Mouse (Mus musculus) heart, embryonic 16.5 days (tissue): ENCODE results near the gene Mpp2. TPM values are rescaled to one million over a fixed set of nuclear protein-coding genes. Genes with fewer than 3 reads are reported as not detected.

Source experiments
- ATAC-seq: fragments of 200-750 bp; cut with Nextera tagmentation; replicated peaks from 2 replicates; pipeline ENCODE4 v1.8.0; 2017; ENCODE audit warnings: moderate number of reproducible peaks; ENCODE audit not compliant: insufficient read depth, low FRiP score; ENCODE audit errors: extremely low read depth
- H3K27ac ChIP-seq: fragments of 300-500 bp; sonication (generic); 2 replicates; pipeline ENCODE4 v1.5.1; 2014; ENCODE audit warnings: mild to moderate bottlenecking, low read length, control low read depth, moderate library complexity
- H3K27me3 ChIP-seq: fragments of 300-500 bp; sonication (generic); 2 replicates; pipeline ENCODE4 v1.6.1; 2014; ENCODE audit warnings: low read length, mixed read lengths; ENCODE audit not compliant: control insufficient read depth, insufficient read depth
- H3K36me3 ChIP-seq: fragments of 300-500 bp; sonication (generic); 2 replicates; pipeline ENCODE4 v1.6.1; 2014; ENCODE audit not compliant: control insufficient read depth, insufficient read depth
- H3K4me1 ChIP-seq: fragments of 300-500 bp; sonication (generic); 2 replicates; pipeline ENCODE4 v1.6.1; 2014; ENCODE audit warnings: low read length, mixed read lengths; ENCODE audit not compliant: control insufficient read depth, insufficient read depth
- H3K4me2 ChIP-seq: fragments of 300-500 bp; sonication (generic); 2 replicates; pipeline ENCODE4 v1.6.1; 2014; ENCODE audit warnings: low read depth, mild to moderate bottlenecking, control low read depth, low read length
- H3K4me3 ChIP-seq: fragments of 300-500 bp; sonication (generic); 2 replicates; pipeline ENCODE4 v1.5.1; 2014; ENCODE audit warnings: mild to moderate bottlenecking, control low read depth, low read length
- H3K9ac ChIP-seq: fragments of 300-500 bp; sonication (generic); 2 replicates; pipeline ENCODE4 v1.6.1; 2014; ENCODE audit warnings: low read length, control low read depth
- H3K9me3 ChIP-seq: fragments of 300-500 bp; sonication (generic); replicated peaks from 2 replicates; pipeline ENCODE4 v1.6.1; 2016; ENCODE audit warnings: low read length; ENCODE audit not compliant: control insufficient read depth
- WGBS: fragments of 180-500 bp; shearing (Covaris S2); extraction: QIAGEN DNeasy Blood & Tissue Kit; methylation state at CpG from one replicate; pipeline ENCODE4 v1.1.7; 2014; 5-methylcytosine and 5-hydroxymethylcytosine counted together
- polyA plus RNA-seq: library from polyadenylated mRNA; unstranded; fragments of >200 nt; fragmentation: Nextera tagmentation; extraction: Ambion mirVana; gene quantifications from 2 replicates; pipeline ENCODE4 v1.2.1, GENCODE M21; 2015

Mpp2 gene
- polyA plus RNA-seq, 1 experiment from 2014 or later = 6.6 TPM

DNA sequence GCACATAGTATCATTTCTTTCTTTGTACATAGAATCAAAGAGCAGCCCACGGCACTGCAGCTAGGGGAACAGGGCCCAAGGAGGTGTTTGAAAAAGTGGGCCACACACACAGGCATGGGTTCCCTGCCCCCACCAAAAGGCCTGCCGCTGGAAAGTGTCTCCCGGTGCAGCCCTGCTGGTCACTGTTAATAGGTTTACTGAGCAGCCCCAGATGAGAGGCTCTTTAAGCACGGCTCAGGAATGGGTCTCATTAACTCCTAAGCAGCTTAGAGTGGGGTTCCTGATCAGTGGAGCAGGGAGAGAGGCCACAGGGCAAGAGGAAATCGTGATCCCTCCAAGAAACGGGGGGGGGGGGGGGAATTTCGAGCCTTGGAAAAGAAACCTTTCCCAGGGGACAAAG lies 4.2 kb downstream of the Mpp2 start:
- ATAC-seq = no peak
- peaks cover 19% of the 10 kb centered on the region for H3K4me1 ChIP-seq

DNA sequence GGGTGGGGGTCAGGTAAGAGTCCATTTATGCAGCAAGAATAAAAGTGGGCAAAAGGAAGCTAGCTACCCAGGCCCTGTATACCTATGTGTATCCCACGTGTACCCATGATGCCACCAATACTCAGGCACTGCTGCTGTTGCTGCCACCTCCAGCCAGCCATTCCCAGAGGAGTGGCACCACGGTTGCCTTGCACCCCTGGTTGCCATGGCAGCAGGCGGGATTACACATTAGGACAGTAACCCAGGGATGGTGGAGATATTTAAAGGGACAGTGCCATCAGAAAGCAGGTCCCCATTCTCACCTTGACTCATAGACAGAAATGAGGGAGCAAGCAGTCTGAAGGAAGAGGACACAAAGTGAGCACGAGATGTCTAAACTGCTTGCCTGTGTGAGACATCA lies 5.1 kb downstream of the Mpp2 start:
- H3K27ac ChIP-seq = no peak overlapping the region
- H3K4me2 ChIP-seq = no peak overlapping the region
- H3K9ac ChIP-seq = no peak overlapping the region
- no peak for ATAC-seq
- 59% methylated on average over 4 of the region's 4 CpGs for WGBS
- no peaks in the 10 kb centered on the region for H3K36me3 ChIP-seq
- no peaks in the 10 kb centered on the region; the same call in 1 of the 2 replicates for H3K27me3 ChIP-seq
- no peak overlapping the region for H3K4me3 ChIP-seq
- H3K4me1 ChIP-seq = peaks cover 18% of the 10 kb centered on the region
- no peaks in the 10 kb centered on the region for H3K9me3 ChIP-seq

More for the DNA sequence above, 4.2 kb downstream of the Mpp2 start:
- Histone ChIP-seq H3K27ac (no peak overlapping the region), H3K4me2 (no peak overlapping the region), H3K36me3 (no peaks in the 10 kb centered on the region), H3K9me3 (no peaks in the 10 kb centered on the region), H3K4me3 (no peak overlapping the region), H3K27me3 (no peaks in the 10 kb centered on the region; the same call in 1 of the 2 replicates), H3K9ac (no peak overlapping the region)
- 59% methylated on average over 7 of the region's 7 CpGs for WGBS

GRCm38 (mm10) chr11:102082322-102082721 lies 6.0 kb downstream of the Mpp2 start:
- no peaks in the 10 kb centered on the region for H3K9me3 ChIP-seq
- H3K4me2 ChIP-seq = peak overlapping the region; percentile 71
- peak; percentile 81 for ATAC-seq
- peak overlapping the region; percentile 55 for H3K9ac ChIP-seq
- no peaks in the 10 kb centered on the region; the same call in 1 of the 2 replicates for H3K27me3 ChIP-seq
- peaks cover 18% of the 10 kb centered on the region for H3K4me1 ChIP-seq
- no peak overlapping the region for H3K27ac ChIP-seq
- WGBS = 2% methylated on average over 18 of the region's 18 CpGs
- no peaks in the 10 kb centered on the region for H3K36me3 ChIP-seq
- peak overlapping the region; percentile 44 for H3K4me3 ChIP-seq

GRCm38 (mm10) chr11:102073722-102074121 lies 14.6 kb downstream of the Mpp2 start:
- no peak for ATAC-seq
- Histone ChIP-seq H3K4me2 (no peak overlapping the region), H3K4me1 (peaks cover 4% of the 10 kb centered on the region), H3K9me3 (no peaks in the 10 kb centered on the region), H3K9ac (no peak overlapping the region), H3K27me3 (no peaks in the 10 kb centered on the region), H3K27ac (no peak overlapping the region), H3K4me3 (no peak overlapping the region), H3K36me3 (no peaks in the 10 kb centered on the region)
- 82% methylated on average over 14 of the region's 14 CpGs for whole genome bisulfite sequencing

GRCm38 (mm10) chr11:102072729-102073128 lies 15.6 kb downstream of the Mpp2 start:
- H3K4me2 ChIP-seq = no peak overlapping the region
- H3K4me3 ChIP-seq = no peak overlapping the region
- H3K9ac ChIP-seq = no peak overlapping the region
- no peaks in the 10 kb centered on the region for H3K9me3 ChIP-seq
- no peak overlapping the region for H3K27ac ChIP-seq
- no peaks in the 10 kb centered on the region for H3K27me3 ChIP-seq
- no peak for ATAC-seq
- peaks cover 4% of the 10 kb centered on the region for H3K4me1 ChIP-seq
- WGBS = 80% methylated on average over 5 of the region's 5 CpGs
- H3K36me3 ChIP-seq = no peaks in the 10 kb centered on the region

DNA sequence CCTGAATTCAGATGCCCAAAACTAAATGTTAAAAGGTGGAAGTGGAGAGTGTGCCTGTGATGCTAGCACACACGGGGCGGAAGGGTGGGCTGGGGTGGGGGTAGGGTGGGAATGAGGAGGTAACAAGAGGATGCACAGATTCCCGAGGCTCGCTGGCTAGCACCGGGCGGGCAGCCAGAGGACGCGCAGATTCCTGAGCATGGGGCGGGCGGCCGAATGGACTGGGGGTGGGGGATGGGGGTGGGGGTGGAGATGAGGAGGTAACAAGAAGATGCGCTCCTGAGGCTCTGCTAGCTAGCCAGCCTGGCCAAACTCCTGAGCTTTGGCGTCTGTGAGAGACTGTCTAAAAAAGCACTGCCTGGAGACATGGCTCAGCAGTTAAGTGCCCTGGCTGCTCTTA lies 17.9 kb downstream of the Mpp2 start:
- Histone ChIP-seq H3K36me3 (no peaks in the 10 kb centered on the region), H3K9me3 (no peaks in the 10 kb centered on the region), H3K4me3 (peak overlapping the region; percentile 21; the same call in 1 of the 2 replicates), H3K9ac (no peak overlapping the region), H3K4me2 (peak overlapping the region; percentile 57), H3K27ac (no peak overlapping the region), H3K4me1 (peaks cover 4% of the 10 kb centered on the region), H3K27me3 (no peaks in the 10 kb centered on the region)
- peak; percentile 37; the same call in 1 of the 2 replicates for ATAC-seq
- WGBS = 2% methylated on average over 13 of the region's 13 CpGs

- H3K27me3 ChIP-seq = no peaks in the 10 kb centered on the region
- H3K4me3 ChIP-seq = no peak overlapping the region
- no peak overlapping the region for H3K4me2 ChIP-seq
- no peaks in the 10 kb centered on the region for H3K36me3 ChIP-seq
- peaks cover 4% of the 10 kb centered on the region for H3K4me1 ChIP-seq
- no peaks in the 10 kb centered on the region for H3K9me3 ChIP-seq
- WGBS = 65% methylated on average over 11 of the region's 11 CpGs
- ATAC-seq = no peak
- no peak overlapping the region for H3K9ac ChIP-seq
- no peak overlapping the region for H3K27ac ChIP-seq
Measured at GRCm38 (mm10) chr11:102069633-102070032, 18.7 kb downstream of the Mpp2 start.

GRCm38 (mm10) chr11:102068969-102069368 lies 19.3 kb downstream of the Mpp2 start:
- 64% methylated on average over 2 of the region's 2 CpGs for WGBS
- Histone ChIP-seq H3K4me2 (no peak overlapping the region), H3K27me3 (no peaks in the 10 kb centered on the region), H3K9me3 (no peaks in the 10 kb centered on the region), H3K36me3 (no peaks in the 10 kb centered on the region), H3K27ac (no peak overlapping the region), H3K9ac (no peak overlapping the region), H3K4me1 (peaks cover 4% of the 10 kb centered on the region), H3K4me3 (no peak overlapping the region)
- no peak for ATAC-seq

DNA sequence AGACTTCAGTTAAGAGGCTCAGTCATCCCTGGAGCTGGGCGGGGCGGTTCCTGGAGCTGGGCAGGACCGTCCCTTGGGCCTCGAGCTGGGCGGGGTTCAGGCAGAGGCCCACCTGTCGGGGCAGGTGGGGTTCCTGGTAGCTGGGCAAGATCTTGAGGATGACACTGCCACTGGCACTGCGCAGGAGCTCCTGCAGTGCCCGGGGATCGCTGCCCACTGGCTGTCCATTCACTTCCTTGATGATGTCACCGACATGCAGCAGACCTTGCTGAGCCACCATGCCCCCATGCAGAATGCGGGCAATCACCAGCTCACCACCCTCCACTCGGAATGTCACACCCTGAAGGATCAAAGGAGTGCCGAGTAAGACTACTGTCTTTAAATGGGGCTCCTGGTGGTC lies 25.2 kb downstream of the Mpp2 start:
- Histone ChIP-seq H3K9ac (no peak overlapping the region), H3K36me3 (no peaks in the 10 kb centered on the region), H3K4me1 (peaks cover 4% of the 10 kb centered on the region; the same call in 1 of the 2 replicates), H3K9me3 (no peaks in the 10 kb centered on the region), H3K4me2 (no peak overlapping the region), H3K4me3 (no peak overlapping the region), H3K27ac (no peak overlapping the region), H3K27me3 (peaks cover 2% of the 10 kb centered on the region; the same call in 1 of the 2 replicates)
- ATAC-seq = no peak
- 74% methylated on average over 13 of the region's 13 CpGs for WGBS
